Mouse (Mus musculus) thymus, postnatal 4 days (tissue): ENCODE results near the gene Cep70.

Experiments used
- DNase-seq: peaks from one replicate; pipeline ENCODE4 v3.0.0; 2021

Gene Cep70

GRCm38 (mm10) chr9:99243190-99243894 is at the start of gene Cep70:
Gene Cep70 (plus strand): TSS chr9:99243367.
- peak; percentile 98 for DNase-seq

GRCm38 (mm10) chr9:99212643-99213042 is 30.5 kb upstream of the Cep70 start:
- DNase-seq, result no peak

DNA sequence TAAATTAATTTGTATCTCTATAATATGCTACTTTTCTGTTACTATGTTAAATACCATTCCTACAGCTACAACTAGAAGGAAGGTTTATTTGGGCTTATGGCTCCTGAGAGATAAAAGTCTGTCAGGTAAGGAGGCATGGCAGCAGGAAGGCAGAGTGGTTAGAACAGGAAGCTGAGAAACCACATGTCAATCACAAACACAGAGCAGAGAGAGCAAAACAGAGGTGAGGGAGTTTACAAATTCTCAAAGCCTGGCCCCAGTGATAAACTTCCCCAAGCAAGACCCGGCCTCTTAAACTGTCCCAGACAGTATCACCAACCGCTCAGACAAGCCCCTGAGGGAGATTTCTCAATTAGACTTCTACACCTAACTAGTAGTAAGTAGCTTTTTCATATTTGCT is 27.0 kb upstream of the Cep70 start:
- no peak for DNase-seq

DNA sequence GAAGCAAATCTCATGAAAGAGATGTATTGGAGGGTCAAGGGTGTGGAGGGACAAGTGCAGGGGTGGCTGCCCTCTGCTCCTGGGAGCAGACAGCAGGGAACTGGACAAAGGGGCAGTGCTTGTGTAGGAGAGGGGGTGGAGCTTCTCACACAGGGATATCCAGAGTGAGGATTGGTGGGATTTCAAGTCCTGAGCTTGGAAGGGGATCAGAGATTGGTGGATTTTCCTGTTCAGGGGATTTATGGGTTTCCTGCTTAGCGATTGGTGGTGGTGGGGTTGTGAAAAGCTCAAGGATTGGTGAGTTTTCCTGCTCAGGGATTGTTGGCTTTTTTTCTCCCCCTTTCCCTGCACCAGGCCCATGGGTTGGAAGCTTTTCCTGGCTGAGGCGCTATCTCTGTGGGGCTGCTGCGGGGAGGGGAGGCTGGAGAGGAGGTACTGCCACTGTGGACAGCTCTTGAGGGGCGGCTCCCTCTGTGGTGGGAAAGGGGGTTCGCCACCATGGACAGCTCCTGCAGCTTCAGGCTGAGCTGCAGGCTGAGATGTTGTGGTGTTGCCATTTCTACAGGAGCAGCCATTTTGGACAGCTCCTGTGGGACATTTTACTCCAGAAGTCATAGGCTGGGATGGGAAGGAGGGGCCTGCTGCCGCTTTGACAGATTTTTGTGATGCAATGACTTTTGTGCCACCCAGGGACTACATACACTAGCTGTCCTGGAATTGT is 25.0 kb upstream of the Cep70 start:
- DNase-seq, result peak; percentile 64

DNA sequence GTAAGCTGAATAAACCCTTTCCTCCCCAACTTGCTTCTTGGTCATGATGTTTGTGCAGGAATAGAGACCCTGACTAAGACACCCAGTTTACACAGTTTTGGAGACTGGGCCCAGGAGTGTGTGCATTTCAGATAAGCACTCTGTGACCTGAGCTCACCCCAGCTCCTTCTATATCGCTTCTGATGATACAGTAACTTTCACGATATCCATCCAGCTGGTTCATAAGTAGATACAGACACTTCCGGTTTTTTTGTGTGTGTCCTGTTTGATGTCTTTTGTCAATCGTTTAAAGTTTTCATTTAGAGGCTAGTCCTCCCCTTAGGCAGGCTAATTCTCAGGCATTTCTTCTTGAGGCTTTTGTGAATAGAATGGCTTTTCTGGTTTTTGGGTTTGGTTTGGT is 21.5 kb upstream of the Cep70 start:
- no peak for DNase-seq

DNA sequence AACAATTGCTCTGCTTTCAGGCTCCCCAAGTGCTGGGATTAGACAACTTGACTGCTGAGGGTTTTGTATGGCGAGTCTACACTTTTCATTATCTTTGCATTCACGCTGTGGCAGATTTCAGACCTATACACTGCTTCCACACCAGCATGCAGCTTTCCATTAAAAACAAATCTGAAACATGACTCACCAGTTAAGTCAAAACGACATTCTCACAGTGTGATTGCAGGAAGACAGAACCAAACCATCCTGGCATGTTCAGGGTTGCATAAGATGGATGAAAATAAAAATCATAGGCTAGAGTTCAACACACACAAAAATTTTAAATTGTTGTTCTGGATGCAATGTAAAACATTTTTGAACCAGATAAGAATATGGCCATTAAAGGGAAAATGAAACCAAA is 18.6 kb upstream of the Cep70 start:
- no peak for DNase-seq

DNA sequence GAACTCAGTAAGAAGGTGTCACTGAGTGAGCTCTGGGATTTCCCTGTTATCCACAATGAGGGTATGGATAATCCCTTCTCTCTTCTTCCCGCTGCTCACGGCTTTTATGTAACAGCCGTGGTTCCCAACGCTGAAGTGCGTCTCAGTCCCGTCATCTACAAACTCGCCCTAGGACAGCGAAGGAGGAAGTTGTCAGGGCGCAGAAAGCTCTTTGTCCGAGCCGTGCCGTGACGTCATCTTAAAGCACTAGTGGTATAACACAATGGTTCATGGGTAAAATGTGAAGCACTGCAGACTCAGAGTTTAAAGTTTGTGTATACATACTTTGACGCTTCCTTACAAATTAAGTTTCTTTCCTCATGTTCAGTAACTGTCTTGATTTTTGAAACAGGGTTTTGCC is 13.7 kb upstream of the Cep70 start:
- DNase-seq, result no peak

GRCm38 (mm10) chr9:99237139-99237538 is 6.0 kb upstream of the Cep70 start, which contains the start of gene Faiml:
Gene Faiml (minus strand): TSS chr9:99237239.
- DNase-seq, result no peak

- no peak for DNase-seq
These were observed 4.9 kb upstream of the Cep70 start for GRCm38 (mm10) chr9:99238276-99238675.

DNA sequence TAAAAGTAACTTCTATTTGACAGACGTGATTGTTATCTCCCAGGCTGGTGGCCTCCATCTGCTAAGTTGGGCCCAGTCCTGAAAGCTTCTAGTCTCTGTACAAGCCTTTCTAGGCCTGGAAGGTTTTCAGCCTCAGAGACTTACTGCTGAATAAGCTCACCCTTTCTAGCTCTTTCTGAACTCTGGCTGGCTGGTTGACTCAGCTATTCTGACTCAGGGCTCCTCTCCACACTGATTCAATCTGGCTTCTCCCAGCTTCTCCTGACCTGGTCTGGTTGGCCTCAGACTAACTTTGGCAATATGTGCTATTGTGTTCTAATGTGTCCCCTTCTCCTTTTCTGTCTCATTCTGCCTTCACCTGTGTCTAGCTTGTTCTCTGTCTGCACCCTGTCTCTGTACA is 3.9 kb upstream of the Cep70 start:
- no peak for DNase-seq

DNA sequence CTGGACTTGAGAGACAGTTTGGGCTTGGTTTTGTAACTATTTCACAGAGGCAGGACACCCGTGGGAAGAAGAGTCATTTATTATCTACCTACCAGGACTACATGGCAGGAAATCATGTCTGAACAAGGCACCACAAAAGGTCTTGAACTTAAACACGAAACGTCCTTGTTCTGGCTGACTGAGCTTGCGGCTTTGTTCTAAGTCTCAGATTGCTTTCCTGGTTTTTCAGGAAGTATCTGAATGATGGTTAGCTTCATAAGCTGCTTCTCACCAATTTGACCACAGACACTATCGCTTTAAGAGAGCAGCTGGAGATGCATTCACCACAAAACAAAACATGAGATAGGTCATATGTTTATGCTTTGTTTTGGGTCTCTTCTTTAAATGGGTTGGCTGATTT is 2.6 kb upstream of the Cep70 start:
- DNase-seq, result no peak

DNA sequence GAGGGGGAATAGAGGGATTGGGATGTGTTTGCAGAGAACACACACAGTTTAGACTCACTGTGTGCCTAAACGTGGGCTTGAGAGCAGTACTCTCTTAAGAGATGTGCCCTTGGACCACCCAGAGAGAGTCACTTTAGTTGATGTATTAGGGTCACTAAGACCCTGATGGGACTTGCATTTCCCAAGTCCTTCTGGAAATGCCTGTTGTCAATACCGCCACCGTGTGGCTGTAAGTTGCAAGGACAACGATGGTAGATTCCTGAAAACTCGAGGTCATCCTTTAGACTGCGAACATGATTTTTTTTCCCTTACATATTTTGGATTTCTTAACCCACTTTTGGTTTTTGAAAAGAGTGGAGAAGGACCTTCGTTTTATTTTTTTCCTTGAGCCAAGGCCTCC is 1.1 kb upstream of the Cep70 start:
- DNase-seq, result peak; percentile 60

DNA sequence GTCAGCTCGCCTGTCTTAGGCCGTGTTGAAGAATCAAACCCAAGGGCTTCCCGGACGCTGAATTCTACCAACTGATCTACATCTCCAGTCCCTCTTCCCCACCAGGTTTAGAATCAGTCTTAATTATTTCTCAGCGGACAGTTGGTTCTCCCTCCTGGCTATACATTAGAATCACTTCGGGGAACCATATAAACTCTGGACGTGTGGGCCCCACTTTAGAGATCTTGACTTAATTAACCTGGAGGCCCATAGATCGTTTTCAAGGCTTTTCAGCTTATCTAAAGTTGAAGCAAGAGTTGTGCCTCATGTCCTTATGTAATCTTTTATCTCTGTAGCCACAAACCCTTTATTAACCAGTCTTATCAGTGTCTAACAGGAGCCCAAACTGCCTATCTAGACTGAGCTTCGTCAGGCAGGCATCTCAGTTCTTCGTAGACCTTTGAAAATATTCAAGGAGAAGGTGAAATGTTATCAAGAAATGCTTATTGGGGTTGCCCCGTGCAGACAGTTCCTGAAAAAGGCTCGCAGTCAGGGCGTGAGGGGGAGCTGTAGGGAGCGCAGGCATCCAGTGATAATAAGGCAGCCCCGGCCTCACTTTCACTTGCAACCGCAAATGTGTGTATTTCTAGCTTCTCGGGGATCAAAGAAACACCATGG is 506 bp upstream of the Cep70 start:
- no peak for DNase-seq

DNA sequence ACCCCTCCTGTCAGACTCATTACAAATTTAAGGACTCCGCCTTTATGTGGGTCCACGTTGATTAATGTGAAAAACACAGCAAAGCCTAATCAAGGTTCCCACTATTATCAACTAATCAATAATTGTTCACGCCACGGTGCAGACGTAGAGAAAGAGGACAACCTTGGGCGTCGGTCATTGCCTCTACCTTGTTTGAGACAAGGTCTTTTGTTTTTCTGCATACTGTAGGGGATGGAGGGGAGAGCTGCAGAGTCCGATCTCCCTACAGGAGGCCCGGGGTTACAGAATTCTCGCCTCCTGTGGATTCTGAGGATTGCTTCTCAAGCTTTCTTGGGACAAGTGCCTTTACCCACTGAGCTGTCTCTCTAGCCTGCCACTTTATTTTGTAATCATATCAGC is 727 bp downstream of the Cep70 start:
- peak; percentile 15 for DNase-seq

GRCm38 (mm10) chr9:99248304-99248703 is 5.1 kb downstream of the Cep70 start:
- DNase-seq, result no peak

- no peak for DNase-seq
These were observed 5.7 kb downstream of the Cep70 start for GRCm38 (mm10) chr9:99248906-99249305.

GRCm38 (mm10) chr9:99253861-99254260 is 10.7 kb downstream of the Cep70 start:
- DNase-seq, result no peak

DNA sequence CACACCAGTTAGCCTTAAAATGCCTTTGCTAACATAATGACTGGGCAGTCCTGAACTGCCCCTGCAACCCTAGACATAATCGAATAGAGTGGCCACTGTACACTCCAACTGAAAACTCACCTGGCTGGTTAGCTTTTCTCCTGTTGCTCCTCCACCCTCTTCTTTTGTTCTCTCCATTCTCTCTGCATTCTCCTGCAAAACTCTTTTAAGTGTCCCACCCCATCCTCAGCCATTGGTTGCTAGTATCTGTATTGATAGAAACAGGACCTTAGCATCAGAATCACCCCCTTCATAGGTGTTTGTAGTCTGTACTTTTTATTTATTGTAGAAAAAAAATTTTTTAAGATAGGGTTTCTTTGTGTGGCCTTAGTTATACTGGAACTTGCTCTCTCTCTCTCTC is 13.0 kb downstream of the Cep70 start:
- no peak for DNase-seq

DNA sequence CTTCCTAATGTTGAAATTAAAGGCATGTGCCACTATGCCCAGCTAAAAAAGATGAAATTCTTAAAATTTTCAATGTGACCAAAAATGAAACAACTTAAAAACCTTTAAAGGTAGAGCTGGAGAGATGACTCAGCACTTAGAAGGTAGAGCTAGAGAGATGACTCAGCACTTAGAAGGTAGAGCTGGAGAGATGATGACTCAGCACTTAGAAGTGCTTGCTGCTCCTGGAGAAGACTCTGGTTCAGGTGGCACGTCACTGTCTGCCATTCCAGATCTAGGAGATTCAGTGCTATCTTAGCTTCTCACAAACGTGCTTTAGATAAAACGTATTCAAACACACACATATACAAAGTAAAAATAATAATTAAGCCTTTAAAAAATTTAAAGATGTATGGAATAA is 13.7 kb downstream of the Cep70 start:
- no peak for DNase-seq

GRCm38 (mm10) chr9:99258891-99259290 is 15.7 kb downstream of the Cep70 start:
- DNase-seq, result no peak

DNA sequence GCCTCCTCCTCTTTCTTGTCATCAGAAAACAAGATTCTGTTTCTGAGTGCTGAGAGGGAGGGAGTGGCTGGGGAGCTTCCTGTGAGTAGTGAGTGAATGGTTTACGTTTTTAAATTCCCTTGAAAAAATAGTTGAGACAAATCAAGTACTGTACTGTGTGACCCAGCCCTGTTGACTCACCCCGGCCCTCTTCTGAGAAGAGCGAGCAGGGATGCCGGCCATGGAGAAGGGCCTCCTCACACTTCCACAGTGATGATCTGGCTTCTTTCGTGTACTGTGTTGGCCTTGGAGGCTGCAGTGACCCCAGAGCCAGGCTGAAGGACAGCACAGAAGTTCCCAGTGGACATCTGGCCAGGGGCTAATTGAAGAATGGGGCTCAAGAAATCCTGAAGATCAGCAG is 61.1 kb downstream of the Cep70 start:
- DNase-seq, result no peak

DNA sequence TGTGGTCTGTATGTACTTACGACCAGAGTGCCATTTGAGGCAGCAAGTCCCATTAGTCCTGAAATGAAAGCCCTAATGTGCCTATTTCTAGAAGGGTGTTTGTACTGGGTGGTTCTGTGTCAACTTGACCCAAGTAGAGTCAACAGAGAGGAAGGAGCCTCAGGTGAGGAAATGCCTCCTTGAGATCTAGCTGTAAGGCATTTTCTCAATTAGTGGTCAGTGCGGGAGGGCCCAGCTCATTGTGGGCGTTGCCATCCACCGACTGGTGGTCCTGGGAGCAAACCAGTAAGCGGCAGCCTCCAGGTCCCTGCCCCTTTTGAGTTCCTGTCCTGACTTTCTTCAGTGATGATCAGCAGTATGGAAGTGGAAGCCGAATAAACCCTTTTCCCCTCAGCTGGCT is 63.1 kb downstream of the Cep70 start:
- DNase-seq, result no peak

DNA sequence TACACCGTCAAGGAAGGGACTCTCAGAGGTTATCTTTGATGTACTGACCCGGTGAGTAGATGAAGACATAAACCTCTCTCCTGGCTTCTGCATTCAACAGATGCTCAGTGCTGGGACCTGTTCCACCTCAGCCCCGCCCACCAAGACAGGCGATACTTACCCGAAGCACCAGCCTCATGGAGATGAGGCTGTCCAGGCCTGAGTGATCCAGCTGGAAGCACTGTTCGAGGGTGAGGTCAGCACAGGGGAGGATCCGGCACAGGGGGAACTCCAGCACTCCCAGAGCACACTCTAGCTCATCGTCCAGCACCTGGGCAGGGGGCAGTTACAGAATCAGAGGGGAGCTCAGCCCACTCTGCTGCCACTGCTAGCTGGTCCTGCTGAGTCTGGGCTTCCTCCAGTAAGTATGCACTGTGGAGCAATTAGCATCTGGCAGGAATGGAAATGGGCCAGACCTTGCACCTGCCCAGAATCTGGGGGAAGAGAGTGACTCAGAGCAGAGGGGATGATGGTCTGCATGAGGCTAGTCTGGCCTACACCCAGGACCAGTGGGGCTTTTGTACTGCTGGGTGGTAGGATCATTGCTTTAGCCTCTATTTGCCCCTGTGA is 76.3 kb downstream of the Cep70 start:
- DNase-seq, result no peak

DNA sequence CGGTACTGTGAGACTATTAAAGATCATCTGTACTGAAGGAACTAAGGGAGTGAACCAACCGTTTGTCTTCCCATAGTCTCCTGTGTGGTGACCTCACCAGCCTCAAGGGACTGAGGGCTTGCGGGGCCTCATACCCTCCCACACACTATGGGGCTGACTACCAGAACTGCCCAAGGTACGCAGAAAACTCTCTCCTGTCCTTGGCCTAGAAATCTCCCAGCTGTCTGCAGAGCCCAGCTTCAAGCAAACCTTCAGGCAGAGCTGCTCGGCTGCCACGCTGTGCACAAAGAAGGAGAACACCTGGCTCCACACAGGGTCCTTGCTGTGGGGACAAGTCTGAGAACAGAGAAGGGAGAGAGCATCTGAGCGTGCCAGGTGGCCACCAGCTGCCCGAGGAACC is 76.8 kb downstream of the Cep70 start:
- no peak for DNase-seq
